Mouse (Mus musculus) 3T3-L1 (cell line): ENCODE data around the gene Gm12169.
"Not testable (repeated sequence)": the region's sequence is repeated elsewhere in the genome, so short reads cannot be mapped to it uniquely, and the experiment has no call there.

Experiments
- DNase-seq: peaks from one replicate; pipeline ENCODE4 v3.0.0-alpha.2; 2015; ENCODE audit warnings: low read depth, low spot score

Gene Gm12169

GRCm38 (mm10) chr11:46523912-46524311 lies at the start of gene Gm12169:
Gene Gm12169 (plus strand): TSS chr11:46524212.
- no peak for DNase-seq

GRCm38 (mm10) chr11:46474220-46474619 lies 49.8 kb upstream of the Gm12169 start:
- DNase-seq = no peak

GRCm38 (mm10) chr11:46479311-46479710 lies 44.7 kb upstream of the Gm12169 start:
- no peak for DNase-seq

- no peak for DNase-seq
These were observed 43.5 kb upstream of the Gm12169 start for GRCm38 (mm10) chr11:46480517-46480916.

GRCm38 (mm10) chr11:46488231-46488630 lies 35.8 kb upstream of the Gm12169 start:
- peak; percentile 33 for DNase-seq

GRCm38 (mm10) chr11:46488650-46489049 lies 35.4 kb upstream of the Gm12169 start:
- DNase-seq = peak; percentile 19

- no peak for DNase-seq
These were observed 16.9 kb upstream of the Gm12169 start for GRCm38 (mm10) chr11:46507146-46507545.

GRCm38 (mm10) chr11:46509900-46510299 lies 14.1 kb upstream of the Gm12169 start:
- peak; percentile 39 for DNase-seq

- DNase-seq = not testable (repeated sequence)
These were observed 2.7 kb upstream of the Gm12169 start for GRCm38 (mm10) chr11:46521341-46521740.

GRCm38 (mm10) chr11:46522719-46523118 lies 1.3 kb upstream of the Gm12169 start:
- peak; percentile 25 for DNase-seq

GRCm38 (mm10) chr11:46530149-46530548 lies 6.1 kb downstream of the Gm12169 start:
- no peak for DNase-seq

GRCm38 (mm10) chr11:46536978-46537377 lies 13.0 kb downstream of the Gm12169 start:
- DNase-seq = no peak

GRCm38 (mm10) chr11:46543530-46543929 lies 19.5 kb downstream of the Gm12169 start:
- no peak for DNase-seq

GRCm38 (mm10) chr11:46549721-46550120 lies 25.7 kb downstream of the Gm12169 start:
- no peak for DNase-seq

GRCm38 (mm10) chr11:46552741-46553140 lies 28.7 kb downstream of the Gm12169 start:
- DNase-seq = peak; percentile 53

GRCm38 (mm10) chr11:46561096-46561495 lies 37.1 kb downstream of the Gm12169 start:
- DNase-seq = no peak

GRCm38 (mm10) chr11:46564671-46565070 lies 40.7 kb downstream of the Gm12169 start:
- DNase-seq = no peak

- DNase-seq = no peak
These were observed 42.0 kb downstream of the Gm12169 start for GRCm38 (mm10) chr11:46565967-46566366.

- DNase-seq = no peak
These were observed 45.1 kb downstream of the Gm12169 start for GRCm38 (mm10) chr11:46569107-46569506.

GRCm38 (mm10) chr11:46571327-46571726 lies 47.3 kb downstream of the Gm12169 start, which contains the start of gene BC053393:
Gene BC053393 (plus strand): TSS chr11:46571536.
- DNase-seq = no peak

GRCm38 (mm10) chr11:46578771-46579281 lies 54.8 kb downstream of the Gm12169 start:
- peak; percentile 8 for DNase-seq

- no peak for DNase-seq
These were observed 56.4 kb downstream of the Gm12169 start for GRCm38 (mm10) chr11:46580428-46580827.

- no peak for DNase-seq
These were observed 58.7 kb downstream of the Gm12169 start for GRCm38 (mm10) chr11:46582741-46583140.
